Mouse (Mus musculus) heart, postnatal 25 days (tissue): Measurements from ENCODE around the gene Akr1b8. TPM values are rescaled to one million over a fixed set of nuclear protein-coding genes. Genes with fewer than 3 reads are reported as not detected.
"Not testable (repeated sequence)": the region's sequence is repeated elsewhere in the genome, so short reads cannot be mapped to it uniquely, and the experiment has no call there.

Source experiments
- DNase-seq: peaks from one replicate; pipeline ENCODE4 v3.0.0; 2022; ENCODE audit warnings: low spot score
- intact Hi-C: fragments of 180-260 bp; cut with DNase I; formaldehyde crosslinking; loops from one replicate; pipeline ENCODE4 v1.15.1; 2025
- total RNA-seq, 2 experiments: library from RNA; stranded (reverse); gene quantifications; 2 replicates each; pipeline ENCODE4 v1.2.3; 2021

The Akr1b8 gene
- total RNA-seq, 2 experiments from 2014 or later, result 3.7 to 3.9 TPM

DNA sequence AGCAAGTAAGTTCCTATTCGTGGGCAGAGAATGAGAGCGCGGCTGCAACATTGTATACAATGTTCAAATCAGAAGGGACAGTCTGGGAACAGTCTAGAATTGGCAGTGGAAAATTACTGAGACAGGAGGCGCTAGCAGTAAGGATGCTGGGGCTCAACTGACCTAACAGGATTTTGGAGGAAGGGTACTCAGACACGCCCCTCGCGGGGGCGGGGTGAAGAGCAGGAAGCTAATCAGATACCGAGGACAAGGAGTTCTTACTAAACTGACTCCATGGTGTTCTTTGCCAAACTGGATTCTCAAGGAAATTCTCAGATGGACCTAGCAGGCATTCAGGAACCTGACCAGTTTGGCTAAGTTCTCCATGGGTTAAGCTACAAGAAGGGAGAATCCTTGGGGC is 9.0 kb upstream of the Akr1b8 start:
- DNase-seq, result no peak
- intact Hi-C loops, result loop anchor here (5.0 kb wide), 1 partner anchor 33 kb away; no protein-coding TSS in a partner anchor

DNA sequence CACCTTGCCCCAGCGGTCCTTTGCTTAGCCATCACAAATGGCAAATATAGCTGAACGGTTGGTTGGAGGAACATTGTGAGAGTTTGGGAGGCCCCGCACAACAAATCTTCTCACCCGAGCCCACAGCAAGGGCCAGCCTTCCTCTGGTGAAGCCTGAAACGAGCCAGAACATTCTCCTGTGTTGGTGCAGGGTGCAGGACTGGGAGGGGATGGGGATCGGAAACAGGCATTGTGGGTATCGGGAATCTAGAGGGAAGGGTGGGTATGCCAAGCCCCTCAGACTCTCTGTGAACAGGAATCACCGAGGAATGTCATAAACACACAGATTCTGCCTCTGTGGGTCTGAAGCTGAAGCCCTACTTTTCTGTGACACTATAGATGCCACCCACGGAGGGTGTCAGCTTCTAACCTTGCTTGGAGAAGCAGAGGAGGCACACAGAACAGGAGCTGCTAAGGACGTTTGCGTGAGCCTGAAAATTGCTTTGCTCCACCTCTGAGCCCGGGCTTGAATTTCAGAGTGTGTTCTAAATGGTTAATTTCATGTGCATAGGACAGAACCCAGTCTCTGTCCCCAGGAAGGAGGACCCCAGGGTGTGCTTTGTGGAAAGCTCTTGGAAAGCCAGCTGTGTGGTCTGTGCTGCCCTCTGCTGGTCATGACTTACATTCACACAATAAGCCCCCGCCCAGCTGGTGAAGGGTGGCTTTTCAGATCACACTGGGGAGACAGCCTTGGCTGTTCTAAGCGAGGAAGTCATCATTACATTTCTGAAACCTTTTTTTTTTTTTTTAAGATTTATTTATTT is 7.6 kb upstream of the Akr1b8 start:
- intact Hi-C loops, result loop anchor here (1.0 to 5.0 kb wide), 2 partner anchors 34 to 54 kb away; no protein-coding TSS in a partner anchor
- DNase-seq, result peak; percentile 29

DNA sequence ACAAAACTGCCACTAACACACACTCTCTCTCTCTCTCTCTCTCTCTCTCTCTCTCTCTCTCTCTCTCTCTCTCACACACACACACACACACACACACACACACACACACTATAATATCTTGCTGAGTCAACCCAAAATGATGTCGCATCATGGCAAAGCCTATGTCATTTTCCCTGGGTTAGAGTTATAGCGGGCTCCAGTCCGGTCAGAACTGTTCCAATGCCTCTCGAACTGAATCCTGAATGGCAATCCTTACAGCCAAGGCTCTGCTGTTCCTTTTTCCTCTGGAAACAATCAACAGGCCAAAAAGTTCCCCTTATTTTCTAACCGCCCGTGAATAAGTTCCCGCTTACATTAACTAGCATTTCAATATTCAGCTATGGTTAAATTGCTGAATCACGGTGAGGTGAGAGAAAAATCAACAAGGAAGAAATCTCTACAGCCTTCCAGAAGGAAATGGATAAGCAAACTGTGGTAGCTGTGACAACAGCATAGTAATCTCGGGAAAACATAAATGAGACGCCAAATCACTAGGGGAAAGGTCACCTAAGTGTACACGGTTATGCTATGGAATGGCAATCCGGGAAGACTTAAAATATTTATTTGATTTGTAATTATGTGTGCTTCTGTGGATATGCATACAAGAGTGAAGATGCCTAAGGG is 3.8 kb upstream of the Akr1b8 start:
- DNase-seq, result no peak
- intact Hi-C loops, result no loop called here

DNA sequence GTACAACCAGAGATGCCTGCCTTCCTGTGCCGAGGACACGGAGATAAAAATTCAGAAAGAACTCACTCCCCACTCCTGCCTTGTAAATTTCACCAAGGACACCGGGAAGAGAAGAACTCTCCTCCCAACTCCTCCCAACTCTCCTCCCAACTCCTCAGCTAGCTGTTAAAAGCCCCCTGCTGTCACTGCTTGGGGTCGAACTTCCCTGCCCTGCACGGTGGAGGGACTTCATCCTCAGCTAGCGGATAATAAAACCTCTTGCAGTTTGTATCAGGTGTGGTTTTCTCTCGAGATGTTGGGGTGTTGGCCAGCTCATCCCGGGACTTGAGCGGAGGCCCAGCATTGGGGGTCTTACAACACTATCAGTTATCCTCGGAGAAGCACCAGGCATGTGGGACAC is 2.4 kb upstream of the Akr1b8 start:
- DNase-seq, intact Hi-C loops: not testable (repeated sequence)

DNA sequence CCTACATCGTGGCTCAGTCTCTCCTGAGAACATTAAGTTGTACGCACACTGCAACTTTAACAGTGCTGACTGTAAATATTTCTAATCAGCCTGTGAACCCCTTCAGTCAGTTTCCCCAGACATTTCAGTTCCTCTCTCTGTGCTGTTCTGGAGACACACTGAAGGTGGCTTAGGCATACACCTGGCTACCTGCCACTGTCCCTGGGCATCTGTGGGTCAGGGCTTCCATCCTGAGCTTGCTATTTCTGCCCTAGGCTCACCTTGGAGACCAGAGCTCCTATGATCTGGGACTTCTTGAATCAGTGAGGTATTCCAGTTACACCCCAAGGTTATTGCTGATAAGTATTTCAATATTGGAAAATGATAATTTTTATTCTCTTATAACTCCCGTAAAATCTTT is 1.5 kb upstream of the Akr1b8 start:
- intact Hi-C loops, result no loop called here
- DNase-seq, result no peak

DNA sequence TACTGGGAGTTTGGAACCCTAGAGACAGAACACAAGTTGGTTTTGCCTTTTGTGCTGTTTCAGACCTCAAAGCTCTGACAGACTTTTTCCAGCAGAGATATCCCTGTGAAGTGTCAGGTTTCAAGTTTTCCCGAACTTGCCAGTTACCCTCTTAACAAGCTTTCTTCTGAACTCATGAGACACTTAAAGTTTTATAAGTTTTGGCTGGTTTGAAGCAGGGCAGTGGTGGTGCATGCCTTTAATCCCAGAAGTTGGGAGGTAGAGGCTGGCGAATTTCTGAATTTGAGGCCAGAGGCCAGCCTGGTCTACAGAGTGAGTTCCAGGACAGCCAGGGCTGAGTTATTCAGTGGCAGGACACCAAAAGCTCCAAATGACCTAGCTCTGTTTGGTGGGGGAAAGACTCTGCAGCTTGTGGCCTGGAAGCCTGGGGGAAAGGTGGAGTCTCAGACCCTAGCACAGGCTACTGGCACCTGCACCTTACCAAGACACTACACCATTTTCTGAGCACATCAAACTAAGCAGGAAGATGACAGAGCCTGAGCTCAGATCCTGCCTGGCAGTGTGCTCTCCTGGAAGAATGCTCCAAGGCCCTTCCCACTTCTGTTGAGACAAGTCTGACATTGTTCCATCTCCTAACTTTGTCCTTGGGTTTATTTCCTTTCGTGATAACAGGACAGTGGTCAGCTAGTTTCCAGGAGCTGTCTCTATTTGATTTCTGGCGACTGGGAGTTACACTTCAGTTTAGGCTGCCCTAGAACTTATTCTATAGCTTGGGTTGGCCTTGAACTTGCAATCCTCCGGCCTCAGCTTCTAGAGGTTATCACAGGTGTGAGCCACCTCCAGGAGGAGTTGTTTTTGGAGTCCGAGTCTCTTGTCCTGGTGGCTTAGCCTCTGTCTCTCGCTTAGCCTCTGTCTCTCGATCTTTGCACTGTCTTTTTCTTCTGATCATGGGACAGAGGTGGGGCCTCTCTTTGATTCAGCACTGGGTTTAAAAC is 732 bp downstream of the Akr1b8 start:
- DNase-seq, result no peak
- intact Hi-C loops, result no loop called here

DNA sequence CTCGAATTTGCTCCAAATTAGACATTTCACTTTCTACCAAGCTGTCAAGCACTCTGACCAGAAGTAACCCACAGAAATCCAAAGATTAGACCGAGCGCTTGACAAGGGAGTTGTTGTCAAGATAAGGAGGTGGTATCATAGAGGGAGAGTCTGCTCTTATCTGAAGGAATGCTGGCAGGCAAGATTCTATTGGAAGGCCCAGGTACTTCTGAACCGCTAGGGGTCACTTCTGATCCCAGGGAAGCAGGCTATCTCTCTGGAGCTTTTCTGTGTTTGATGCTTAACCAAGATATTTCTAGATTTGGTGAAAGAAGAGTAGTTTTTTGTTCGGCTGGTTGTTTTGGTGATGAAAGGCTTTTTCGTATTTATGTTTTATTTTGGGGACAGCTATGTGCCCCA is 1.4 kb downstream of the Akr1b8 start:
- intact Hi-C loops, result no loop called here
- DNase-seq, result no peak

DNA sequence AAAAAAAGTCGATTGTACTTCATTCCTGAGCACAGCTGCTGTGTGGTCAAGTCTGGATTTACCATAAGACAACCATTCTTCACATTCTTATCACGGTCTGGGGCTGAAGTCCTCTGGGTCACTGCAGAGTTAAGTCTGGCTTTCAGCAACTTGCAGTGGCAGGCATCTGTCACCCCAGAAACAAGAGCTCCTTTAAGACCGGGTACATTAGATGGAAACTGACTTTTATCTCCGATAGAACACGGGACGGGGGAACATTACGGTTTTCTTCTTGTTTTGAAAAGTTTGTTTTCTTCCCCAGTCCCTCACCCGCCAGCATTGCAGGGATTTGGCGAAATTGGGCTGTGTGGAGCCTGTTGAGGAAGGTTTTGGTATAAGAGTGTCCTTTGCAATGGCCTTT is 1.9 kb downstream of the Akr1b8 start:
- no peak for DNase-seq

DNA sequence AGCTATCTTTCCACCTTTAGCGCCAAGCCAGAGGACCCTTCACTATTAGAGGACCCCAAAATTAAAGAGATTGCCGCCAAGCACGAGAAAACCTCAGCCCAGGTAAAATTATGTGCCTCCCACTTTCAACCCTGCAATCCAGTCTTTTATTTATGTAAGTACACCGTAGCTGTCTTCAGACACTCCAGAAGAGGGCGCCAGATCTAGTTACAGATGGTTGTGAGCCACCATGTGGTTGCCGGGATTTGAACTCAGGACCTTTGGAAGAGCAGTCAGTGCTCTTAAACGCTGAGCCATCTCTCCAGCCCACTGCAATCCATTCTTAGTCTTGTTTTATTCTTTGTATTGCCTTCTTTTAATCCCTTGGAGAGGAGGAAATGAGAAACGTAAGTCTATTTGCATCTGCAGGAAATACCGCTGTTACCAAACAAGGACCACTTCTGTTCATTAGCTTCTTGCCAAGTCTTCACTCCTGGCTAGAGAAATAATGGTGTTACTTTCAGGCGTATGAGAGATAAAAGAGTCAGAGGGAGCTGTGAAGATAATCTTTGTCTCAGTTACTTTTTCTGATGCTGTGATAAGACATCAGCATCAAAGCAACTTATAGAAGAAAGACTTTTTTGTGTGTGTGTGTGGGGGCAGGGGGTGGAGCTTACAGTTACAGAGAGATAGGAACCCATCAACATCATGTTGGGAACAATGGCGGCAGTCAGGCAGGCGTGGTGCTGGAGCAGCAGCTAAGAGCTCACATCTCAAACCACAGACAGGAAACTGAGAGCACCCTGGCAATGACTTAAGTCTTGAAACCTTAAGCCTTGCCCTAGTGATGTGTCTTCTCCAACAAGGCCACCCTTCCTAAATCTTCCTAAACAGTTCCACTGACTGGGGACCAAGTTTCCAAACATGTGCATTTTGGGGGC is 10.6 kb downstream of the Akr1b8 start:
- no peak for DNase-seq
- intact Hi-C loops, result no loop called here

More for the DNA sequence above, 1.9 kb downstream of the Akr1b8 start:
- intact Hi-C loops, result no loop called here

DNA sequence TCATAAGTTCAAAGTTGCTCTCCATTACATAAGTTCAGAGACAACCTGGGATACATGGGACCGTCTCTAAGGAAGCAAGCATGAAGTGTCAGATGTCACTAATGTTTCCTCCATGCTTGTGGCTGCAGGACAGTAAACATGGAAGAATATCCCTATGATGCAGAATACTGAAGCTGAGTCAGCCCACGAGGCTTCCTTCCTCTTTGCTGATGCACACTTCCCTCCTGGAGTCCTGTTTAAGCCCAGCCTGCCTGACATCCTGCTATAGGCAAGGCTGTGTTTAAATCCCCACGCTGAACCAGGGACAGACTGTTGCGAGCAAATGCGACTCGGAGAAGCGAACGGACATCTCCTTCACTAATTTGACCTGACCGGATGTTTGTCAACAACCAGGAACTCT is 14.1 kb downstream of the Akr1b8 start:
- intact Hi-C loops, result no loop called here
- no peak for DNase-seq

DNA sequence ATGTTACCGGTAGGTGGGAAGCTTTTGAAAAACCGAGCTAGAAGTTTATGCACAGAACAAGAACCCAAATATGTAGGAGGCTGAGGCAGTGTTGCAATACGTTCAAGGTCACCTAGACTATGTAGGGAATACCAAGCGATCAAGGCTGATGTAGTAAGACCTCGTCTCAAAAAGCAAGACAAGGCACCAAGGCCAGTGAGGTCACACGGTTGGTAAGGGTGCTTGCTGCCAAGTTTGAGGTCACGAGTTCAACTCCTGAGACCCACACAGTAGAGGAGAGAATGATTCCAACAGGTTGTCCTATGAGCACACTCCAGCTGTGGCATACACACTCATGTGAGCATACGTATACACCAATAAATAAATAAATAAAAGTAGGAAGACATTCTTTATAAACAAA is 16.2 kb downstream of the Akr1b8 start:
- DNase-seq, result no peak
- intact Hi-C loops, result loop anchor here (5.0 kb wide), 1 partner anchor 77 kb away; no protein-coding TSS in a partner anchor

DNA sequence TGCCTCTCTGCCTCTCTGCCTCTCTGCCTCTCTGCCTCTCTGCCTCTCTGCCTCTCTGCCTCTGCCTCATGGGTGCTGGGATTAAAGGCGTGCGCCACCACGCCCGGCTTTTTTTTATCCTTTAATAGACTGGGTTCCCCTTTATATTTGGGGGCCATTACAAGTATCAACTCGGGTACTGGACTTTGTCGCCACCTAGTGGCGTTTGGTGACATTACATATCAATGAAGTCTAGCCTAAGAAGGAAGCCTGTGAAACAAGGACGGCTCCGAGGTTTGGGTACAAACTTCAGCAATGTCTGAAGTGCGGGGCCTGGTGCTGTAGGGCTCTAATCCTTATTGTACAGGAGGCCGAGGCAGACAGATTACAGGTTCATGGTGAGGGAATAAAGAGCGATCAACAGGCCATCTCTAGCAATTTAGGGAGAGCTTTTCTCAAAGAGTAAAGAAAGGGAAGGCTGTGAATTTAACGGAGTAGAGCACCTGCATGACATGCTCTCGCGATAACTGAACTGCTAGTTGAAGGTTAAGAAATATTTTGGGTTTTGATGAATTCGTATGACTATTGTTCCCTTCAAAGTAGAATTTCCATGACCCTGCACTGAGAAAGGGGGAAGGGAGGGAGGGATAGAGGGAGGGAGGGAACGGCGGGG is 17.9 kb downstream of the Akr1b8 start:
- peak; percentile 37 for DNase-seq

DNA sequence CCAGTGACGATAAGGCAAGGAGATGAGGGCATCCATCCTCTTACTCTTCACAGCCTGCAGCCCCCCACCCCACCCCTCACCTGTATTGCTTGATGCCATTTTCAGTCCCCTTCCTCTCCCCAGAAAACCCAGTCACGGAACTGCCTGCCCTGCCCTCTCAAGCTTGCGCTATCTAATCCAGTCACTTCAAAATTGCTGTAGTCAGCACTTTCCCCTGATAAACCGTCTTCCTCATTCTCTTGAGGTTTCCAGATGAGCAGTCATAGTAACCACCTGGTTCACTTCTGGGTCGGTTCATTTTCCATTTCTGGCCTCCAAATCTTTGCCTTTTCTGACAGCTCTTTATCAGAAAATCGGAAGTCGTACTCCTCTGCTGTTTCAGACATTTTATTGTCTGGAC is 19.9 kb downstream of the Akr1b8 start:
- intact Hi-C loops, result loop anchor here (5.0 kb wide), 1 partner anchor 73 kb away; no protein-coding TSS in a partner anchor

More for the DNA sequence above, 17.9 kb downstream of the Akr1b8 start:
- intact Hi-C loops, result loop anchor here (1.0 to 5.0 kb wide), 2 partner anchors 75 to 79 kb away; no protein-coding TSS in a partner anchor

DNA sequence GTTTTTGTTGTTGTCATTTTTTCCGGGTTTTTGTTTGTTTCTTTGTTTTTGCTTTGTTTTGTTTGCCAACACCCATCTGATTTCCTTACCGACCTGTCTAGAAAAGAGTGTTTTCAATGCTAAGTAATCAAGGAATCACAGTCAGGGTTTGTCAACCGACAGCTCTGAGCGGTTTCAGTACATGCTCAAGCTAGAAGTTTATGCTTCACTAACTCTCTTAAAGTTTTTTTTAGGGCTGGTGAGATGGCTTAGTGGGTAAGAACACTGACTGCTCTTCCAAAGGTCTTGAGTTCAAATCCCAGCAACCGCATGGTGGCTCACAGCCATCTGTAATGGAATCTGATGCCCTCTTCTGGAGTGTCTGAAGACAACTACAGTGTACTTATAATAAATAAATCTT is 22.0 kb downstream of the Akr1b8 start:
- intact Hi-C loops, DNase-seq: not testable (repeated sequence)

More for the DNA sequence above, 19.9 kb downstream of the Akr1b8 start:
- no peak for DNase-seq

DNA sequence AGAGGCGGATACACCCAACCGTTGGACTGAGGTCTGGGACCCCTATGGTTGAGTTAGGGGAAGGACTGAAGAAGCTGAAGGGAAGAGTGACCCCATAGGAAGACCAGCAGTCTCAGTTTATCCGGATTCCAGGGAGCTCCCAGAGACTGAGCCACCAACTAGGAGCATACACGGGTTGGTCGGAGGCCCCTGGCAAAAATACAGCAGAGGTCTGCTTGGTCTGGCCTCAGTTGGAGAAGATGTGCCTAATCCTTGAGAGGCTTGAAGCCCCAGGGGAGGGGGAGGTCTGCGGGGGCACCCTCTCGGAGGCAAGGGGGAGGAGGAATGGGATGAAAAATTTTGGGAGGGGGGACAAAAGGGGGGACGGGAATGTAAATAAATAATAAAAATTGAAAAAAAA is 29.5 kb downstream of the Akr1b8 start:
- no peak for DNase-seq
- intact Hi-C loops, result no loop called here

DNA sequence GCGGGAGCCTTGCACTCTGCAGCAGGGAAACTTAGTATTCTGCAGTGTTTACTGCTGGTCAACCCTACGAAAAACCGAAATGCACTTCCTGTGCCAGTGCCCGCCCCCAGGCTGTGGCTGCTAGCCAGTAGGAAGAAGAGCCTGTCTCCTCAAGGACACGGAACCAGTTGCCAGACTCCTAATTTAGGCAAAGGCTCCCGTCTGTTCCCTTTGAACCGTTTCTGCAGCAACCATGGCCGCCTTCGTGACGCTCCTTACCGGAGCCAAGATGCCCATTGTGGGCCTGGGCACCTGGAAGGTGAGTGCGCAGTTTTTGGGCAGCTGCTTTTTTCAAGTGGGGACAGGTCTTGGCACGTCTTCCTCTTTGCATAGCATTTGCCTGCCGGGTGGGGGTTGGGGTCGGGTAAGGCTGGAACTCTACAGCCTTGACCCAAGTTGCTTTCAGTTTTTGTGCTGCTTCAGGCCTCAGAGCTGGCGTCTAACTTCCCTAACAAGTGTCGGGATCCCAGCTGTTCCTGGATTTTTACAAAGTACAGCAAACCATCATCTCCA is 30.3 kb downstream of the Akr1b8 start, which contains the start of gene Akr1b10:
Akr1b10 (plus strand) TSS at position 109 of the 552 bp plus-strand sequence.
- DNase-seq, result peak; percentile 69
- intact Hi-C loops, result no loop called here

DNA sequence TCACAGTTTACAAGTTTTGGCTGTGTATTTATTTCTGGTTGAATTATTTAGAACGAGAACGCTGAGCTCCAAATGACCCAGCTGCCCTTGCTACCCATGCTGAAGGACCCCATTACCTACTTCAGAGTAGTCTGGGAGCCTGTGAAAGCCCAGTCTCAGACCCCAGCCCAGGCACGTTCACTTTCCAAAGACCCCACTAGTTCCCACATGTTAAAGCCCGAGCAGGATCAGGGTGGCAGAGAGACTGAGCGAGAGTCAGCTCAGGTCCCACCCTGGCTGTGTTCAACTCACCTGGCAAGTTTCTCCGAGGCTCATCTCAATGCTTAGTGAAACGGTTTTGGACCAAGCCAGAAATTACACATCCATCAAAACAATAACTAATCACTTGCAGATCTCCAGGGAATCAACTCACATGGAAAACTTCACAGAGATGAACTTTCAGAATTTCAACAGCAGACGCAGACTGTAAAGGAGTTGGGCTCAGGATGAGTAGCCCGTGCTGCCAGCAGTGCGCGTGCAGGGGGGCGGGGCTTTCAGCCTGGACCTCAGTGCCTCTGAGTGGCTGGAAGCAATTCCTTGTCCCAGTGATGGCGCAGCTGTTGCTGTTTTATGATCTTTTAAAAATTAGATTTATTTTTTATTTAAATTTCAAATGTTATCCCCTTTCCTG is 30.9 kb downstream of the Akr1b8 start:
- intact Hi-C loops, result no loop called here
- DNase-seq, result peak; percentile 19
